Mouse (Mus musculus): ENCODE data around the gene Ifi203.
"Not testable (repeated sequence)": the region's sequence is repeated elsewhere in the genome, so short reads cannot be mapped to it uniquely, and the experiment has no call there.

Ifi203 gene

DNA sequence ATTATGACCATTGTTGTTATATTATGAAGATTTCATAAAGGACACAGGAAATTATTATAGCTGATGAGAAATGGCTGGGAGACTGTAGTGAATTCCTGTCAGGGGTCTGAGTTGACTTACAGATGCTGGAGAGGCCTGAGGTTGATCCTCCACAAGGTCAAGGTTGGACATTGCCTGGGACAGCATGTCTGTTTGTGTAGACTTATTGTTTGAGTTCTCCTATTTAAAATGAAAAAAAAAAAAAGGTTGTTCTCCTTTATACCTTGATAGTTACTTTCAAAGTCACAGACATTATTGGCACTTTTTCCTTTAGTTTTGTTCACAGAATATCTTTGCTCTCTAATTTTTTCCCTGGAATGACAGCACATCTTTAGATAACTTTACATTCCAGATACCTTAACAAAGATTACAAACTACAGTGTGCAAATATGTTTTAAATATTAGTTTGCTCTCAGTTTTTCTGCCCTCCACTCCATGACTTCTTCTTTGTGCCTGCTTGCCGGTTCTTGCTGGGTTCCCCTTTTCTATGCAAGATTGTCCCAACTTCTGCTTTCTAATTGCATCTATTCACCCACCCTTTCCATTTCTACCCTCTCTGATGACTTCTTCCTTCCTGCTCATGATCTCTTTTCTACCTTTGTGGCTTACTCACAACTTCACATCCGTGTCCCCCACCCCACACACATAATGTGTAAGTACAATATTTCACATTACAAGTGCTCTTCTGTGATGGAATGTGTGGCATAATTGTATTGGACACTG is 55.3 kb downstream of the Ifi203 start:
- DNase-seq (ENCODE audit: low spot score), result not testable (repeated sequence)

- DNase-seq (ENCODE audit: low spot score), result not testable (repeated sequence)
Measured at GRCm38 (mm10) chr1:173880004-173880666, 62.3 kb downstream of the Ifi203 start.

DNA sequence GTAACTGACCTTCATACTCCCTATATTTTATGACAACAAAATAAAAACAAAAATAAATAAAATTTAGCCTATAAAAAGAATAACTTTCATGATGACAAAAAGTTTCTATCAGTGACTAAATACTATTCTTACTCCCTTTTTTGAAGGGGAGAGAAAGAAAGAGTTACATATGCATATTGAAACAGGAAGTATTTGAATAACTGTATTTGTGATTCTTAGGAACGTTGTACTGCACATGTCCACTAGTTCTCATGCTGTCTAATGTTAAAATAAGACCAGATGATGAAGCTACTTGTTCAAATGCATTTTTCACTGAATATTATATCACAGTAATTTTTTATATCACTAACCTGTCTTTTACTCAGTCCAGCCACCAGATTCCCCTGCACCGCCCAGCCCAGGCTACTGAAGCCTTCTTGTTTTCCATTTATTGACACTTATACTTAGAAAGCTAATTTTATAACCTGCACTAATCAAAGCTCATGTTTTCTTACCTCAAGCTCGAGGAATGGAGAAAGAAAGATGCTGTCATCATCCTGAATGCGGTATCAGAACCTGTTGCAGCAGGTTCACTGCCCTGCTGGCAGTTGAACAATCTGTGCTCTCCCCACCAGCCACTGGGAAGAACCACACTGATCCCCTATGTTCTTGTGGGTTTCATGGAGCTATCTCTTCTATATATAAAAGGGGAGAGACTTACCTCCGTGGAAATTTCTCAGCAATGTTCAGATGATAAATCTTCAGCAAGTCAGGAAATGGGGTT is 63.1 kb downstream of the Ifi203 start:
- DNase-seq (ENCODE audit: low spot score), result not testable (repeated sequence)

DNA sequence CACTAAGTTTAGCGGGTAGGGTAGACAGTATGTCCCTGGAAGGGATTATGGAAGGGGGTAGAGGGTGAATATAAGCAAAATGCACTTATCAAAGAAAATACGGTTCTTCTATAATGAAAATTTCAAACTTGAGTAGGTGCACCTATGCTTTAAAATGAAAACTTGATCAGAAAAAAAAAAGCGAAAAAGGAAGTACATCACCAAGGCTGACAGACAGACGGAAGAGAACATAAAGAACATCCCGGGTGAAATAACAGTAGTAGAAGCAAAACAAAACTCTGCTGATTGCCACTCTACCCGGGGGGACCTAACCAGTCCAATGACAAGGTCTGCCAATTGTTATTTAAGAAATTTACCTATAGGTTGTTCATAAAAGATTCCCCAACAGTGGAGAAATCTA is 64.2 kb downstream of the Ifi203 start:
- DNase-seq (ENCODE audit: low spot score), result not testable (repeated sequence)

DNA sequence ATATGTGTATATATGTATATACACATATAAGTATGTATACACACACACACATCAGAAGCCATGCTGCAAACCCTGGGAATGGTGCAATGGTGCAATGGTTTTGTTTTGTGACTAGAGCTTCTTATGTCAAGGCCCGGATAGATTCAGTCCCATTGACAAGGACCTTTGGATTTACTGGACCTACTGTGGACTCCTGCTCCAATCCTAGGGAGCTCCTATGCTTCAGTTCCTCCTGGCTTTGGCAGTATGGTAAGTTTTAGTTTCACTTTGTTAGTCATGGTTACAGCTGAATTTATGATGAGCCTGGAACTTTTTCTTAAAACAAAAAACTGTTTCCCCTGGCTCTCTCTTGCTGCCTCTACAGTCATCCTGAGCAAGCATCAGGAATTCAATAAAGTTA is 65.3 kb downstream of the Ifi203 start:
- not testable (repeated sequence) for DNase-seq (ENCODE audit: low spot score)

Measured in ovary, postnatal 14 days (tissue).